Mouse (Mus musculus) liver, adult 2 months (tissue): ENCODE data around the gene Gm20815. TPM values are rescaled to one million over a fixed set of nuclear protein-coding genes. Genes with fewer than 3 reads are reported as not detected.
"Not testable (repeated sequence)": the region's sequence is repeated elsewhere in the genome, so short reads cannot be mapped to it uniquely, and the experiment has no call there.

ENCODE experiments used
- DNase-seq: peaks from one replicate; pipeline ENCODE4 v3.0.0-alpha.2; 2011; ENCODE audit warnings: low read depth, low spot score; ENCODE audit errors: extremely low read depth
- H3K27ac ChIP-seq: fragments of 200-500 bp; replicated peaks from 2 replicates; pipeline ENCODE4 v1.5.1; 2012; ENCODE audit warnings: low read depth, mild to moderate bottlenecking, control low read depth, inconsistent platforms, low read length; ENCODE audit not compliant: insufficient read depth
- H3K27me3 ChIP-seq: fragments of 200-500 bp; 2 replicates; pipeline ENCODE4 v1.6.1; 2012; ENCODE audit warnings: mild to moderate bottlenecking, moderate library complexity, low read length, inconsistent platforms; ENCODE audit not compliant: control insufficient read depth, insufficient read depth
- H3K36me3 ChIP-seq: fragments of 200-500 bp; 2 replicates; pipeline ENCODE4 v1.6.1; 2012; ENCODE audit warnings: low read length, inconsistent platforms; ENCODE audit not compliant: control insufficient read depth, insufficient read depth
- H3K4me1 ChIP-seq: fragments of 200-500 bp; 2 replicates; pipeline ENCODE4 v1.6.1; 2011; ENCODE audit warnings: low read length; ENCODE audit not compliant: control insufficient read depth, insufficient read depth
- H3K4me3 ChIP-seq: fragments of 200-500 bp; 2 replicates; pipeline ENCODE4 v1.5.1; 2011; ENCODE audit warnings: low read depth, mild to moderate bottlenecking, control low read depth, low read length, moderate library complexity; ENCODE audit not compliant: insufficient read depth
- H3K79me2 ChIP-seq: fragments of 200-500 bp; 2 replicates; pipeline ENCODE4 v1.6.1; 2012; ENCODE audit warnings: inconsistent platforms, mild to moderate bottlenecking, low read length, moderate library complexity; ENCODE audit not compliant: control insufficient read depth, insufficient read depth
- H3K9ac ChIP-seq: fragments of 200-500 bp; 2 replicates; pipeline ENCODE4 v1.6.1; 2012; ENCODE audit warnings: low read depth, mild to moderate bottlenecking, control low read depth, inconsistent platforms, low read length
- WGBS: fragments of 180-500 bp; shearing (Covaris S2); methylation state at CpG from one replicate; pipeline ENCODE4 v1.1.7; 2018; 5-methylcytosine and 5-hydroxymethylcytosine counted together
- polyA plus RNA-seq: library from polyadenylated mRNA; depleted of rRNA; stranded (reverse); fragments of >200 nt; gene quantifications from 2 replicates; pipeline ENCODE4 v1.2.3, GENCODE M21; 2012; rRNA removed
- total RNA-seq: library from RNA; depleted of rRNA; stranded (reverse); fragments of >200 nt; gene quantifications from 2 replicates; pipeline ENCODE4 v1.2.3, GENCODE M21; 2014; rRNA removed

Gm20815 gene
- total RNA-seq: not detected in 2 replicates
- polyA plus RNA-seq: not detected in 2 replicates

GRCm38 (mm10) chrY:8835069-8835468 lies at the start of gene Gm20815:
TSS of gene Gm20815 (minus strand) at chrY:8835169.
- H3K4me3 ChIP-seq, H3K27me3 ChIP-seq, H3K36me3 ChIP-seq, DNase-seq, H3K9ac ChIP-seq, H3K4me1 ChIP-seq, H3K79me2 ChIP-seq, H3K27ac ChIP-seq: not testable (repeated sequence)
- 14% methylated on average over 2 of the region's 4 CpGs for WGBS
